Mouse (Mus musculus) ES-E14 (cell line): ENCODE results near the gene Micall1.

Experiments
- CHD2 ChIP-seq: IDR thresholded peaks from 2 replicates; pipeline ENCODE4 v1.6.1; 2014; ENCODE audit warnings: mild to moderate bottlenecking, low read depth, low read length, inconsistent platforms
- HCFC1 ChIP-seq: IDR thresholded peaks from 2 replicates; pipeline ENCODE4 v1.6.1; 2012; ENCODE audit warnings: low read length, inconsistent platforms, borderline replicate concordance; ENCODE audit not compliant: insufficient read depth
- MAFK ChIP-seq: IDR thresholded peaks from 2 replicates; pipeline ENCODE4 v1.6.1; 2014; ENCODE audit warnings: mild to moderate bottlenecking, low read depth, low read length, inconsistent platforms; ENCODE audit not compliant: insufficient read depth
- ZC3H11A ChIP-seq: IDR thresholded peaks from 2 replicates; pipeline ENCODE4 v1.6.1; 2012; ENCODE audit warnings: low read depth, mild to moderate bottlenecking, inconsistent platforms, low read length, borderline replicate concordance
- ZNF384 ChIP-seq: IDR thresholded peaks from 2 replicates; pipeline ENCODE4 v1.6.1; 2012; ENCODE audit warnings: low read depth, low read length, inconsistent platforms

DNA sequence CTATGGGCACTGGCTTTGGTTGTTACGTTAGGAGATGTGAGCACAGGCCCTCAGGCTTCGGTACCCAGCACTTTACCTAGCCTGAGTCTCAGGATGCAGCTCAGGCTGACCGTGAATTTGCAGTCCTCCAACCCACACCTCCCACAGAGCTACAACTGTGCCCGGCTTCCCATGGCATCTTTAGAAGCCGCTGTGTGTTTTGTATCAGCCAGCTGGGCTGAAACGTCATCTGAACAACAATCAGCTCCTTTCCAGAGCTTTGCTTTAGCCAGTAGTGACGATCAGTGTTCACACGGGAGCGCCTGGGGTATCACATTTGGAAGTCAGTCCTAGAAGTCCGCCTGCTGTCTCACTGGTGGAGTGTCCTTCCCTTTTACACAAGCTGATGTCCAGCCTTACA, 5.4 kb upstream of the Micall1 start:
- TF ChIP-seq ZNF384: no peak
- no peak for TF ChIP-seq HCFC1
- TF ChIP-seq CHD2: no peak
- TF ChIP-seq ZC3H11A: no peak
- no peak for TF ChIP-seq MAFK
